Mouse (Mus musculus) small intestine, adult 2 months (tissue): ENCODE measurements around the gene Rnf40. TPM values are rescaled to one million over a fixed set of nuclear protein-coding genes. Genes with fewer than 3 reads are reported as not detected.
A peak's percentile ranks its signal among the peaks of the same experiment; 100 is the strongest.

Experiments used
- H3K27ac ChIP-seq: fragments of 200-500 bp; 2 replicates; pipeline ENCODE4 v1.5.1; 2012; ENCODE audit warnings: low read depth, low read length, control low read depth, inconsistent platforms; ENCODE audit not compliant: insufficient read depth
- H3K27me3 ChIP-seq: fragments of 200-500 bp; 2 replicates; pipeline ENCODE4 v1.6.1; 2012; ENCODE audit warnings: mild to moderate bottlenecking, moderate library complexity, low read length, inconsistent platforms; ENCODE audit not compliant: control insufficient read depth, insufficient read depth
- H3K36me3 ChIP-seq: fragments of 200-500 bp; 2 replicates; pipeline ENCODE4 v1.6.1; 2012; ENCODE audit warnings: mild to moderate bottlenecking, low read length, control low read depth, inconsistent platforms; ENCODE audit not compliant: control insufficient read depth, insufficient read depth
- H3K4me1 ChIP-seq: fragments of 200-500 bp; 2 replicates; pipeline ENCODE4 v1.6.1; 2012; ENCODE audit warnings: low read length, inconsistent platforms, mixed read lengths; ENCODE audit not compliant: control insufficient read depth, insufficient read depth, insufficient read length
- H3K4me3 ChIP-seq: fragments of 200-500 bp; 2 replicates; pipeline ENCODE4 v1.5.1; 2012; ENCODE audit warnings: low read depth, mild to moderate bottlenecking, control low read depth, inconsistent platforms, low read length, moderate library complexity
- CTCF ChIP-seq: fragments of 200-500 bp; IDR thresholded peaks from 2 replicates; pipeline ENCODE4 v1.5.1; 2012; ENCODE audit warnings: low read depth, mild to moderate bottlenecking, control low read depth, inconsistent platforms, low read length, moderate library complexity, mixed read lengths; ENCODE audit not compliant: insufficient replicate concordance, insufficient read length; ENCODE audit errors: extremely low read depth
- POLR2A ChIP-seq: fragments of 200-500 bp; IDR thresholded peaks from 2 replicates; pipeline ENCODE4 v1.6.1; 2012; ENCODE audit warnings: low read depth, mild to moderate bottlenecking, control low read depth, inconsistent platforms, low read length, moderate library complexity
- WGBS: fragments of 180-500 bp; shearing (Covaris S2); methylation state at CpG from one replicate; pipeline ENCODE4 v1.1.7; 2018; 5-methylcytosine and 5-hydroxymethylcytosine counted together
- polyA plus RNA-seq: library from polyadenylated mRNA; depleted of rRNA; stranded (reverse); fragments of >200 nt; gene quantifications from 2 replicates; pipeline ENCODE4 v1.2.3, GENCODE M21; 2012

Gene Rnf40
- polyA plus RNA-seq, 1 experiment: 20.6 TPM

- H3K27ac ChIP-seq: no peak overlapping the region
- H3K4me1 ChIP-seq: no peaks in the 10 kb centered on the region
- H3K27me3 ChIP-seq: no peaks in the 10 kb centered on the region
- no peak for TF ChIP-seq CTCF
- no peak for TF ChIP-seq POLR2A
- 84% methylated on average over 10 of the region's 10 CpGs for WGBS
- H3K36me3 ChIP-seq: peaks cover 40% of the 10 kb centered on the region
- no peak overlapping the region for H3K4me3 ChIP-seq
Observed at GRCm38 (mm10) chr7:127604256-127604655, 15.7 kb downstream of the Rnf40 start.

- Histone ChIP-seq H3K4me1 (no peaks in the 10 kb centered on the region), H3K4me3 (no peak overlapping the region), H3K27me3 (no peaks in the 10 kb centered on the region), H3K27ac (no peak overlapping the region), H3K36me3 (peaks cover 35% of the 10 kb centered on the region)
- TF ChIP-seq POLR2A: no peak
- 76% methylated on average over 6 of the region's 6 CpGs for WGBS
Observed at GRCm38 (mm10) chr7:127607150-127607549, 18.6 kb downstream of the Rnf40 start.

GRCm38 (mm10) chr7:127611011-127611410 is 22.4 kb downstream of the Rnf40 start:
- Histone ChIP-seq H3K27ac (no peak overlapping the region), H3K4me3 (no peak overlapping the region), H3K36me3 (peaks cover 22% of the 10 kb centered on the region), H3K27me3 (no peaks in the 10 kb centered on the region), H3K4me1 (0 out of 2 replicates have a peak, but pooled peaks cover 3% of the 10 kb centered on the region)
- TF ChIP-seq CTCF (no peak), POLR2A (no peak)
- WGBS: 96% methylated on average over 29 of the region's 29 CpGs

- TF ChIP-seq POLR2A (no peak), CTCF (no peak)
- H3K4me3 ChIP-seq: no peak overlapping the region
- no peaks in the 10 kb centered on the region for H3K27me3 ChIP-seq
- no peak overlapping the region for H3K27ac ChIP-seq
- H3K36me3 ChIP-seq: peaks cover 22% of the 10 kb centered on the region
- 96% methylated on average over 26 of the region's 26 CpGs for WGBS
- 0 out of 2 replicates have a peak, but pooled peaks cover 3% of the 10 kb centered on the region for H3K4me1 ChIP-seq
Observed at GRCm38 (mm10) chr7:127611561-127611960, 23.0 kb downstream of the Rnf40 start.

- H3K4me3 ChIP-seq: no peak overlapping the region
- H3K4me1 ChIP-seq: 0 out of 2 replicates have a peak, but pooled peaks cover 3% of the 10 kb centered on the region
- H3K36me3 ChIP-seq: peaks cover 22% of the 10 kb centered on the region
- no peak overlapping the region for H3K27ac ChIP-seq
- 88% methylated on average over 8 of the region's 8 CpGs for WGBS
- TF ChIP-seq POLR2A (no peak), CTCF (no peak)
- H3K27me3 ChIP-seq: no peaks in the 10 kb centered on the region
Observed at GRCm38 (mm10) chr7:127613501-127613900, 24.9 kb downstream of the Rnf40 start.

- WGBS: 16% methylated on average over 8 of the region's 8 CpGs
- Histone ChIP-seq H3K27ac (no peak overlapping the region), H3K27me3 (no peaks in the 10 kb centered on the region), H3K4me3 (peak overlapping the region; percentile 98), H3K4me1 (0 out of 2 replicates have a peak, but pooled peaks cover 3% of the 10 kb centered on the region), H3K36me3 (peaks cover 22% of the 10 kb centered on the region)
- TF ChIP-seq POLR2A (no peak), CTCF (no peak)
Observed at GRCm38 (mm10) chr7:127614091-127614490, 25.5 kb downstream of the Rnf40 start.

GRCm38 (mm10) chr7:127614511-127614890 is 25.9 kb downstream of the Rnf40 start:
- WGBS: under 1% methylated on average over 37 of the region's 44 CpGs

More at GRCm38 (mm10) chr7:127614511-127614890, 25.9 kb downstream of the Rnf40 start:
- peaks cover 22% of the 10 kb centered on the region for H3K36me3 ChIP-seq
- no peak overlapping the region for H3K27ac ChIP-seq
- H3K4me1 ChIP-seq: 0 out of 2 replicates have a peak, but pooled peaks cover 3% of the 10 kb centered on the region
- no peak for TF ChIP-seq POLR2A
- no peak for TF ChIP-seq CTCF
- H3K27me3 ChIP-seq: no peaks in the 10 kb centered on the region
- peak overlapping the region; percentile 98 for H3K4me3 ChIP-seq
